Mouse (Mus musculus) intestine, postnatal 0 days (tissue): ENCODE data around the gene Rasd1. TPM values are rescaled to one million over a fixed set of nuclear protein-coding genes. Genes with fewer than 3 reads are reported as not detected.

Experiments
- ATAC-seq: fragments of 200-750 bp; cut with Nextera tagmentation; 2 replicates; pipeline ENCODE4 v1.8.0; 2017; ENCODE audit warnings: mild to moderate bottlenecking, moderate TSS enrichment, moderate library complexity
- H3K27ac ChIP-seq: fragments of 300-500 bp; sonication (generic); 2 replicates; pipeline ENCODE4 v1.5.1; 2014; ENCODE audit warnings: mild to moderate bottlenecking, low read depth, low read length, moderate library complexity
- H3K27me3 ChIP-seq: fragments of 300-500 bp; sonication (generic); replicated peaks from 2 replicates; pipeline ENCODE4 v1.6.1; 2014; ENCODE audit warnings: low read length, mixed read lengths; ENCODE audit not compliant: control insufficient read depth, insufficient read depth
- H3K36me3 ChIP-seq: fragments of 300-500 bp; sonication (generic); 2 replicates; pipeline ENCODE4 v1.6.1; 2014; ENCODE audit warnings: mild to moderate bottlenecking, moderate library complexity; ENCODE audit not compliant: control insufficient read depth, insufficient read depth
- H3K4me1 ChIP-seq: fragments of 300-500 bp; sonication (generic); replicated peaks from 2 replicates; pipeline ENCODE4 v1.6.1; 2014; ENCODE audit warnings: antibody characterized with exemption, low read length, mixed read lengths; ENCODE audit not compliant: control insufficient read depth, insufficient read depth
- H3K4me2 ChIP-seq: fragments of 300-500 bp; sonication (generic); replicated peaks from 2 replicates; pipeline ENCODE4 v1.6.1; 2014; ENCODE audit warnings: low read depth, mild to moderate bottlenecking, moderate library complexity
- H3K4me3 ChIP-seq: fragments of 300-500 bp; sonication (generic); 2 replicates; pipeline ENCODE4 v1.5.1; 2014; ENCODE audit warnings: low read depth, low read length
- H3K9ac ChIP-seq: fragments of 300-500 bp; sonication (generic); 2 replicates; pipeline ENCODE4 v1.6.1; 2014; ENCODE audit warnings: mild to moderate bottlenecking, low read depth, low read length
- H3K9me3 ChIP-seq: fragments of 300-500 bp; sonication (generic); 2 replicates; pipeline ENCODE4 v1.6.1; 2016; ENCODE audit warnings: mixed run types; ENCODE audit not compliant: control insufficient read depth
- CTCF ChIP-seq: sonication (generic); IDR thresholded peaks from 2 replicates; pipeline ENCODE4 v1.5.1; 2016; ENCODE audit warnings: low read depth, mild to moderate bottlenecking, control low read depth, antibody characterized with exemption, moderate library complexity
- WGBS: fragments of 180-500 bp; shearing (Covaris S2); extraction: QIAGEN DNeasy Blood & Tissue Kit; methylation state at CpG from one replicate; pipeline ENCODE4 v1.1.7; 2014; 5-methylcytosine and 5-hydroxymethylcytosine counted together
- polyA plus RNA-seq: library from polyadenylated mRNA; unstranded; fragments of >200 nt; fragmentation: Nextera tagmentation; extraction: Ambion mirVana; gene quantifications from 2 replicates; pipeline ENCODE4 v1.2.1, GENCODE M21; 2015

Gene Rasd1
- polyA plus RNA-seq, 1 experiment from 2014 or later: 1.4 TPM

DNA sequence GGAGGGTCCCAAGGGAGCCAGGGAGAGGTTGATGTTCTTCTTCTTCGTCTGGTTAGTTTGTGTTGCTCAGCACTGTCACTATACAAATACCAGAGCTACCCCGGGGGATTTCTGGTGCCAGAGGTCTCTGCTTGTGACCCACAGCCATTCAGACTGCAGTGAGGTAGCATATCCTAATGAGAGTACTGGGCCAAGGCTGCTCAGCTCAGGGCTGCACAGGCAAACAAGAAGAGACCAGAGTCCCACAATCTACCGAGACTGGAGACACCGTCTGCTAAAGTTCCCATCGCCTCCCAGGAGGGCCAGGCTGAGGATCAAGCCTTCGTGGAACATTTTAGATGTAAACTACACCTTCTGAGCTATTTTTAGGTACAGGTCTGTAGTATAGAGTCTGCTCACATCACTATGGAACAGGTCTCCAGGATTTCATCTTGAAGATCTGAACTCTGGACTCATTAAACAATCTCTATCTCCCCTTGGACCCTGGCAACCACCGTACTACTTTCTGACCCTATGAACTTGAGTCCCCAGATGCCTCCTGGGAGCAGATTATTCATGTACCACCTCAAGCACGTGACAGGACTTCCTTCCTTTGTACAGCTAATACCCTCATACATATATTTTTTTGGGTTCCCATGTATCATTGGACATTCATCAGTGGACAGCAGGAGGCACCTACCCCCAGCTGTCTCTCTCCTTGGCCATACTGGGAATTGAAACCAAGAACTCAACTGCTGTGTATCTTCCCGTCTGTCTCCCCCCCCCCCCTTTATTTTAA is 32.0 kb downstream of the Rasd1 start:
- Histone ChIP-seq H3K9me3 (no peaks in the 10 kb centered on the region), H3K4me3 (no peak overlapping the region), H3K4me1 (peaks cover 16% of the 10 kb centered on the region; the same call in 1 of the 2 replicates), H3K36me3 (no peaks in the 10 kb centered on the region), H3K4me2 (no peak overlapping the region), H3K27me3 (no peaks in the 10 kb centered on the region), H3K27ac (peak overlapping the region; percentile 50), H3K9ac (no peak overlapping the region)
- no peak for TF ChIP-seq CTCF
- 33% methylated on average over 9 of the region's 9 CpGs for WGBS
- peak; percentile 74 for ATAC-seq

DNA sequence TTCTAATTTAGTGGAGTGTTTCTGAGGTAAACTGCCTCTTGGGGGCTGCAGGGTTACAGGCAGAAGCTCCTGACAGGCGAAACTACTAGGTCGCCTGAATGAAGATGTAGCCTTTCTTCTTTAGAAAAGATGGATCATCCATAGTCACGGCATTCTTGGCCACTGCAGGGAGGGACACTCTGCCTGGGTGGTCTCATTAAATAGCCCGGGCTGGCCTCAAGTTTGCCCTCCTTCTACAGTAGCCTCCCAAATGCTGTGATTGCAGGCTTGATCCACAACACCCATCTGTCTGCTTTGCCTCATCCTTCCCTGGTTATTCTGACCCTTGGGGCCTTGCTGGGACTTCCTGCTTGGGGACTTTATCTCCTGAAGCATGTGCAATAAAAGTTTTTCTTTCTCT is 34.7 kb downstream of the Rasd1 start:
- Histone ChIP-seq H3K9ac (no peak overlapping the region), H3K36me3 (no peaks in the 10 kb centered on the region), H3K4me2 (no peak overlapping the region), H3K9me3 (no peaks in the 10 kb centered on the region), H3K27ac (no peak overlapping the region), H3K27me3 (no peaks in the 10 kb centered on the region), H3K4me1 (peaks cover 16% of the 10 kb centered on the region; the same call in 1 of the 2 replicates), H3K4me3 (no peak overlapping the region)
- WGBS: 62% methylated on average over 4 of the region's 4 CpGs
- ATAC-seq: no peak
- TF ChIP-seq CTCF: no peak

DNA sequence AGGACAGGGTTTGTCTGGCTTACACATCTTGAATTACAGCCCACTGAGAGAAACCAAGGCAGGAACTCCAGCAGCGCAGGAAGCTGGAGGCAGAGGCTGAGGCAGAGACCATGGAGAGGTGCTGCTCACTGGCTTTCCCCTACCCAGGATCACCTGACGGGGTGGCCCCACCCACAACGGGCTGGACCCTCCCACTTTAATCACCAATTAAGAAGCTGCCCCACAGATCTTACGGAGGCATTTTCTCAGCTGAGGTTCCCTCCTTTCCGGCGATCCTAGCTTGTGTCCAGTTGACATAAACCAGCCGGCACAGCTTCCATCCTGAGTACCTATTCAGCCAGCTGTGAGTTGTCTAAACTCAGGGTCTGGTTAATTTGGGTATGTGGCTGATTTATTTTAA is 43.5 kb downstream of the Rasd1 start:
- H3K9ac ChIP-seq: peak overlapping the region; percentile 34; the same call in 1 of the 2 replicates
- H3K36me3 ChIP-seq: no peaks in the 10 kb centered on the region
- WGBS: 20% methylated on average over 7 of the region's 7 CpGs
- ATAC-seq: peak; percentile 66
- H3K27ac ChIP-seq: no peak overlapping the region
- peak overlapping the region; percentile 56 for H3K4me2 ChIP-seq
- no peak overlapping the region for H3K4me3 ChIP-seq
- TF ChIP-seq CTCF: no peak
- H3K27me3 ChIP-seq: no peaks in the 10 kb centered on the region
- 0 out of 2 replicates have a peak, but pooled peaks cover 5% of the 10 kb centered on the region for H3K4me1 ChIP-seq
- no peaks in the 10 kb centered on the region for H3K9me3 ChIP-seq

DNA sequence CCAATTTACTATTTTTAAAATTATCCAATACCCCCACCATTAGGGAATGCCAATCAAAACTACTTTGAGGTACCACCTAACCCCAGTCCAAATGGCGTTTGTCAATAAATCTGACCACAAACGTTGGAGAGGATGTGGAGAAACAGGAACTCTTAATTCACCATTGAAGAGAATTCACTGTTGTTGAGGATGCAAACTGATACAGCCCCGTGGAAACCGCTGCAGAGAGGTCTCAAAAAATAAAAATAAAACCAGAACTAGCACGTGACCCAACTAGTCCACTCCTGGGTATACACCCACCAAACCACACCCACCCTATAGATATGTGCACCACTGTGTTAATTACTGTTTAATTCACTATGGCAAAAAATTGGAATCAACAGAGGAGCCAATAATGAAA is 44.4 kb downstream of the Rasd1 start:
- 0 out of 2 replicates have a peak, but pooled peaks cover 5% of the 10 kb centered on the region for H3K4me1 ChIP-seq
- no peaks in the 10 kb centered on the region for H3K36me3 ChIP-seq
- no peak overlapping the region for H3K9ac ChIP-seq
- TF ChIP-seq CTCF: no peak
- H3K4me2 ChIP-seq: no peak overlapping the region
- H3K4me3 ChIP-seq: no peak overlapping the region
- H3K27ac ChIP-seq: no peak overlapping the region
- no peak for ATAC-seq
- WGBS: 72% methylated on average over 5 of the region's 5 CpGs
- H3K9me3 ChIP-seq: no peaks in the 10 kb centered on the region
- no peaks in the 10 kb centered on the region for H3K27me3 ChIP-seq

DNA sequence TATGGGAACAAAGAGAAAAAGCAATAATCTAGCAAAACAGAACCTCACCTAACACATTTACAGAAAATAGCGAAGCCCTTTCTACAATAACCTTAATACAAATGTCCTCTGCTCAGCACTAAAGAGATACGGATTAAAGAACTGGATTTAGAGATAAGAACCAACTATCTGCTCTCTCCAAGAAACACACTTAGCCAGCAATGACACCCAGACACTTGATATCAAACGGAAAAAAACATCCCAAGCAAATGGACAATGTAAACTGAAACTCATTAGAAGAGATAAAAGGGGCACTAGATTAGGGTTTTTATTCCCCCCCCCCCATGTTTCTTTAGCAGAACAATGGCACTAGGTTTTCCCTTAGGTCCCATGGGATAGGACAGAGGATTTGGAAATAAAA is 45.3 kb downstream of the Rasd1 start:
- no peaks in the 10 kb centered on the region for H3K36me3 ChIP-seq
- H3K9ac ChIP-seq: no peak overlapping the region
- no peaks in the 10 kb centered on the region for H3K9me3 ChIP-seq
- 58% methylated on average over 3 of the region's 3 CpGs for WGBS
- no peak for ATAC-seq
- H3K4me1 ChIP-seq: 0 out of 2 replicates have a peak, but pooled peaks cover 5% of the 10 kb centered on the region
- no peak overlapping the region for H3K4me2 ChIP-seq
- H3K27me3 ChIP-seq: no peaks in the 10 kb centered on the region
- no peak overlapping the region for H3K4me3 ChIP-seq
- no peak overlapping the region for H3K27ac ChIP-seq
- no peak for TF ChIP-seq CTCF

DNA sequence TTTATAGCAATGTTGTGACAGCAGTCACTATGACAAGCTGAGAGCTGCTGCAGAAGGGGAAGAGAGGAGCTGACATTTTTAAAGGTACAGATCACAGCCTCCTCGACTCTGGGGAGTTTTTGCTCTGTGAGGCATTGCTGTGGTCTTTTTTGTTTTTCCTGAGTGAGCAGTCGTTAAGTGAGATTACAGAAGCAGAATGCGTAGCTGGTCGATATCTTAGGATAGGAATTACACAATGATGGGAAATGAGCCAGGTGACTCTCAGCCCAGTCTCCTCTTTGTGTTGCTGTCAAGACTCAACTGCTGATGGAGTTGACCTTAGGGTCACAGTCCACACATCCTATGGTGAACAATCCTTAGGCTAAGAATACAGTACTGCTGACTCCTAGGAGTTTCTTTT is 46.7 kb downstream of the Rasd1 start:
- Histone ChIP-seq H3K27me3 (no peaks in the 10 kb centered on the region), H3K4me3 (no peak overlapping the region), H3K36me3 (no peaks in the 10 kb centered on the region), H3K4me1 (0 out of 2 replicates have a peak, but pooled peaks cover 5% of the 10 kb centered on the region), H3K9ac (no peak overlapping the region), H3K4me2 (no peak overlapping the region), H3K9me3 (no peaks in the 10 kb centered on the region), H3K27ac (no peak overlapping the region)
- 18% methylated on average over 4 of the region's 4 CpGs for WGBS
- no peak for TF ChIP-seq CTCF
- ATAC-seq: peak; percentile 80
